Mouse (Mus musculus) heart, adult 9 months (tissue): ENCODE measurements around the gene Ccdc33.
A peak's percentile ranks its signal among the peaks of the same experiment; 100 is the strongest.

Experiments
- DNase-seq, 2 experiments: peaks; one replicate each; pipeline ENCODE4 v3.0.0; 2022; ENCODE audit warnings: low spot score in 2 of 2

Gene Ccdc33

GRCm38 (mm10) chr9:58129508-58129907, 10.9 kb upstream of the Ccdc33 start:
- no peak for DNase-seq

GRCm38 (mm10) chr9:58128926-58129413, 10.3 kb upstream of the Ccdc33 start:
- DNase-seq, result no peak

- no peak for DNase-seq
Measured at GRCm38 (mm10) chr9:58125811-58126210, 7.2 kb upstream of the Ccdc33 start.

- DNase-seq, result no peak
Measured at GRCm38 (mm10) chr9:58125085-58125484, 6.5 kb upstream of the Ccdc33 start.

GRCm38 (mm10) chr9:58116024-58116651, 2.5 kb downstream of the Ccdc33 start:
- no peak for DNase-seq

- DNase-seq, result no peak
Measured at GRCm38 (mm10) chr9:58115297-58115925, 3.2 kb downstream of the Ccdc33 start.

GRCm38 (mm10) chr9:58114019-58114418, 4.6 kb downstream of the Ccdc33 start:
- DNase-seq, result no peak

- no peak for DNase-seq
Measured at GRCm38 (mm10) chr9:58113279-58113884, 5.2 kb downstream of the Ccdc33 start.

GRCm38 (mm10) chr9:58112866-58113278, 5.8 kb downstream of the Ccdc33 start:
- DNase-seq, result no peak

- DNase-seq, result no peak
Measured at GRCm38 (mm10) chr9:58112321-58112751, 6.3 kb downstream of the Ccdc33 start.

- DNase-seq, result no peak
Measured at GRCm38 (mm10) chr9:58111431-58111830, 7.2 kb downstream of the Ccdc33 start.

GRCm38 (mm10) chr9:58110787-58111186, 7.8 kb downstream of the Ccdc33 start:
- DNase-seq, result no peak

- DNase-seq, result no peak
Measured at GRCm38 (mm10) chr9:58107494-58107893, 11.1 kb downstream of the Ccdc33 start.

GRCm38 (mm10) chr9:58105595-58106169, 12.9 kb downstream of the Ccdc33 start:
- DNase-seq, result no peak

GRCm38 (mm10) chr9:58103647-58104046, 15.0 kb downstream of the Ccdc33 start:
- no peak for DNase-seq

GRCm38 (mm10) chr9:58102013-58102412, 16.6 kb downstream of the Ccdc33 start:
- no peak for DNase-seq

- no peak for DNase-seq
Measured at GRCm38 (mm10) chr9:58099836-58100565, 18.6 kb downstream of the Ccdc33 start.

- DNase-seq, result no peak
Measured at GRCm38 (mm10) chr9:58096629-58097301, 21.9 kb downstream of the Ccdc33 start.

- no peak for DNase-seq
Measured at GRCm38 (mm10) chr9:58095977-58096376, 22.6 kb downstream of the Ccdc33 start.

- no peak for DNase-seq
Measured at GRCm38 (mm10) chr9:58093776-58094175, 24.8 kb downstream of the Ccdc33 start.

- DNase-seq, result peak; percentile 63 to 80
Measured at GRCm38 (mm10) chr9:58092581-58093269, 25.9 kb downstream of the Ccdc33 start.
